Comparison of ENCODE assay signal across 8 mouse cellular contexts in genomic region chr12:32379296-32379725, GRCm38 (mm10). TPM values are rescaled to one million over a fixed set of nuclear protein-coding genes. Genes with fewer than 3 reads are reported as not detected.
DNase-seq lines count a peak whose midpoint lies in the region; ATAC-seq and TF ChIP-seq lines count a peak whose summit lies in the region.

No protein-coding gene starts in this region.

- H3K4me3 ChIP-seq in embryonic fibroblast, embryonic 13.5 days (ENCODE audit: insufficient read depth, low read length), result peak overlapping the region; percentile 76
- H3K4me3 ChIP-seq in kidney, embryonic 15.5 days (replicated peaks), result peak overlapping the region; percentile 84
- peak overlapping the region; percentile 82 for H3K4me3 ChIP-seq in limb, embryonic 15.5 days
- H3K4me3 ChIP-seq in midbrain, postnatal 0 days (ENCODE audit: low read depth, low read length), result peak overlapping the region; percentile 86

- TF ChIP-seq CTCF in embryonic fibroblast, embryonic 13.5 days (IDR thresholded peaks at IDR 0.05; ENCODE audit: borderline replicate concordance, insufficient read depth, low read length), result peak; percentile 83
- TF ChIP-seq CTCF in midbrain, postnatal 0 days (IDR thresholded peaks at IDR 0.05), result peak; percentile 75

- under 1% methylated on average over 60 of the region's 67 CpGs for WGBS in kidney, embryonic 15.5 days
- WGBS in limb, embryonic 15.5 days, result under 1% methylated on average over 67 of the region's 67 CpGs
- under 1% methylated on average over 52 of the region's 67 CpGs for WGBS in midbrain, postnatal 0 days

- DNase-seq in B cell, adult 2 months, result peak; percentile 88 to 90
- peak; percentile 93 for DNase-seq in brain, adult 2 months (ENCODE audit: low read depth, low spot score)
- DNase-seq in heart, adult 9 months (ENCODE audit: low spot score in 2 of 2), result peak; percentile 87
- DNase-seq in midbrain, postnatal 0 days (ENCODE audit: low spot score), result peak; percentile 82
- peak; percentile 93 to 94 for DNase-seq in spleen, postnatal 10 days (ENCODE audit: low spot score in 2 of 2)

- no peaks in the 10 kb centered on the region for H3K27me3 ChIP-seq in kidney, embryonic 15.5 days
- no peaks in the 10 kb centered on the region for H3K27me3 ChIP-seq in limb, embryonic 15.5 days
- H3K27me3 ChIP-seq in midbrain, postnatal 0 days (ENCODE audit: insufficient read depth, low read length), result no peaks in the 10 kb centered on the region

- peak overlapping the region; percentile 51 for H3K27ac ChIP-seq in embryonic fibroblast, embryonic 13.5 days (ENCODE audit: insufficient read depth, low read length)
- peak overlapping the region; percentile 96 for H3K27ac ChIP-seq in kidney, embryonic 15.5 days
- H3K27ac ChIP-seq in limb, embryonic 15.5 days, result peak overlapping the region; percentile 96
- peak overlapping the region; percentile 96 for H3K27ac ChIP-seq in midbrain, postnatal 0 days (ENCODE audit: low read depth, low read length)

- ATAC-seq in kidney, embryonic 15.5 days (replicated peaks; ENCODE audit: low FRiP score), result peak; percentile 89
- peak; percentile 80 for ATAC-seq in limb, embryonic 15.5 days (ENCODE audit: insufficient number of reproducible peaks, low FRiP score, low TSS enrichment, low read depth)
- ATAC-seq in midbrain, postnatal 0 days (ENCODE audit: low FRiP score), result peak; percentile 90

- peak overlapping the region; percentile 80 for H3K4me2 ChIP-seq in kidney, embryonic 15.5 days
- peak overlapping the region; percentile 74 for H3K4me2 ChIP-seq in limb, embryonic 15.5 days
- peak overlapping the region; percentile 73 for H3K4me2 ChIP-seq in midbrain, postnatal 0 days (ENCODE audit: low read depth, low read length, poor library complexity, severe bottlenecking)

- peak overlapping the region; percentile 86 for H3K9ac ChIP-seq in kidney, embryonic 15.5 days
- peak overlapping the region; percentile 79 for H3K9ac ChIP-seq in limb, embryonic 15.5 days
- H3K9ac ChIP-seq in midbrain, postnatal 0 days (replicated peaks; ENCODE audit: low read length, poor library complexity, severe bottlenecking), result peak overlapping the region; percentile 93

- H3K9me3 ChIP-seq in kidney, embryonic 15.5 days (replicated peaks), result no peaks in the 10 kb centered on the region
- H3K9me3 ChIP-seq in limb, embryonic 15.5 days, result no peaks in the 10 kb centered on the region
- no peaks in the 10 kb centered on the region for H3K9me3 ChIP-seq in midbrain, postnatal 0 days (ENCODE audit: low read length)

- H3K36me3 ChIP-seq in kidney, embryonic 15.5 days, result no peaks in the 10 kb centered on the region
- H3K36me3 ChIP-seq in limb, embryonic 15.5 days, result no peaks in the 10 kb centered on the region
- no peaks in the 10 kb centered on the region for H3K36me3 ChIP-seq in midbrain, postnatal 0 days (ENCODE audit: insufficient read depth, low read length)

- peaks cover 4% of the 10 kb centered on the region; the same call in 1 of the 2 replicates for H3K4me1 ChIP-seq in embryonic fibroblast, embryonic 13.5 days (ENCODE audit: control insufficient read depth, insufficient read depth, low read length)
- H3K4me1 ChIP-seq in kidney, embryonic 15.5 days, result peaks cover 8% of the 10 kb centered on the region
- peaks cover 7% of the 10 kb centered on the region; the same call in 1 of the 2 replicates for H3K4me1 ChIP-seq in limb, embryonic 15.5 days
- peaks cover 5% of the 10 kb centered on the region for H3K4me1 ChIP-seq in midbrain, postnatal 0 days (ENCODE audit: insufficient read depth, low read length)

- 0 out of 2 replicates have a peak, but pooled peaks have one; percentile 15 for TF ChIP-seq POLR2A in embryonic fibroblast, embryonic 13.5 days (IDR thresholded peaks at IDR 0.05; ENCODE audit: low read depth, low read length)

RNA-seq across cellular contexts. Expression of gene Ccdc71l, which starts 0.8 kb away (rescaled TPM):
- 8.6 and 8.9 TPM in 2 replicates for polyA plus RNA-seq in embryonic fibroblast, embryonic 13.5 days (2011; ENCODE audit: insufficient read length, low read depth, missing spikeins)
- polyA plus RNA-seq in kidney, embryonic 15.5 days (2015; fragmentation: Nextera tagmentation; extraction: Ambion mirVana), result 2.4 and 2.7 TPM in 2 replicates
- 2.8 and 3.1 TPM in 2 replicates for polyA plus RNA-seq in limb, embryonic 15.5 days (2015; fragmentation: Nextera tagmentation; extraction: Ambion mirVana)
- 22.6 and 27.1 TPM in 2 replicates for total RNA-seq in midbrain, postnatal 0 days (2014; rRNA removed)
- 3.1 and 3.6 TPM in 2 replicates for polyA plus RNA-seq in midbrain, postnatal 0 days (2015; fragmentation: Nextera tagmentation; extraction: Ambion mirVana)

Comparison
In these comparisons a context has a peak if more than half of its experiments do, and no peak if none do; other contexts are left out.
1. Peak in every context shown above with its lines: DNase-seq, ATAC-seq, H3K4me3 ChIP-seq and H3K27ac ChIP-seq.